Mouse (Mus musculus) liver, adult 2 months (tissue): ENCODE data around the gene Hsd17b14. TPM values are rescaled to one million over a fixed set of nuclear protein-coding genes. Genes with fewer than 3 reads are reported as not detected.
A peak's percentile ranks its signal among the peaks of the same experiment; 100 is the strongest.

ENCODE experiments used
- DNase-seq: peaks from one replicate; pipeline ENCODE4 v3.0.0-alpha.2; 2011; ENCODE audit warnings: low read depth, low spot score; ENCODE audit errors: extremely low read depth
- H3K27ac ChIP-seq: fragments of 200-500 bp; replicated peaks from 2 replicates; pipeline ENCODE4 v1.5.1; 2012; ENCODE audit warnings: low read depth, mild to moderate bottlenecking, control low read depth, inconsistent platforms, low read length; ENCODE audit not compliant: insufficient read depth
- H3K27me3 ChIP-seq: fragments of 200-500 bp; 2 replicates; pipeline ENCODE4 v1.6.1; 2012; ENCODE audit warnings: mild to moderate bottlenecking, moderate library complexity, low read length, inconsistent platforms; ENCODE audit not compliant: control insufficient read depth, insufficient read depth
- H3K36me3 ChIP-seq: fragments of 200-500 bp; 2 replicates; pipeline ENCODE4 v1.6.1; 2012; ENCODE audit warnings: low read length, inconsistent platforms; ENCODE audit not compliant: control insufficient read depth, insufficient read depth
- H3K4me1 ChIP-seq: fragments of 200-500 bp; 2 replicates; pipeline ENCODE4 v1.6.1; 2011; ENCODE audit warnings: low read length; ENCODE audit not compliant: control insufficient read depth, insufficient read depth
- H3K4me3 ChIP-seq: fragments of 200-500 bp; 2 replicates; pipeline ENCODE4 v1.5.1; 2011; ENCODE audit warnings: low read depth, mild to moderate bottlenecking, control low read depth, low read length, moderate library complexity; ENCODE audit not compliant: insufficient read depth
- H3K79me2 ChIP-seq: fragments of 200-500 bp; 2 replicates; pipeline ENCODE4 v1.6.1; 2012; ENCODE audit warnings: inconsistent platforms, mild to moderate bottlenecking, low read length, moderate library complexity; ENCODE audit not compliant: control insufficient read depth, insufficient read depth
- H3K9ac ChIP-seq: fragments of 200-500 bp; 2 replicates; pipeline ENCODE4 v1.6.1; 2012; ENCODE audit warnings: low read depth, mild to moderate bottlenecking, control low read depth, inconsistent platforms, low read length
- CTCF ChIP-seq: fragments of 200-500 bp; IDR thresholded peaks from 2 replicates; pipeline ENCODE4 v1.5.1; 2011; ENCODE audit warnings: low read depth, low read length, control low read depth
- POLR2A ChIP-seq: fragments of 200-500 bp; IDR thresholded peaks from 2 replicates; pipeline ENCODE4 v1.6.1; 2011; ENCODE audit warnings: low read length, control low read depth; ENCODE audit not compliant: insufficient read depth; ENCODE audit errors: extremely low read depth
- WGBS: fragments of 180-500 bp; shearing (Covaris S2); methylation state at CpG from one replicate; pipeline ENCODE4 v1.1.7; 2018; 5-methylcytosine and 5-hydroxymethylcytosine counted together
- polyA plus RNA-seq: library from polyadenylated mRNA; depleted of rRNA; stranded (reverse); fragments of >200 nt; gene quantifications from 2 replicates; pipeline ENCODE4 v1.2.3, GENCODE M21; 2012; rRNA removed
- total RNA-seq: library from RNA; depleted of rRNA; stranded (reverse); fragments of >200 nt; gene quantifications from 2 replicates; pipeline ENCODE4 v1.2.3, GENCODE M21; 2014; rRNA removed

The Hsd17b14 gene
- total and polyA plus RNA-seq, 2 experiments: not detected

GRCm38 (mm10) chr7:45598960-45599879 is 44.5 kb downstream of the Hsd17b14 start:
- Histone ChIP-seq H3K9ac (no peak overlapping the region), H3K27ac (no peak overlapping the region)
- 58% methylated on average over 18 of the region's 18 CpGs for WGBS

GRCm38 (mm10) chr7:45605704-45606289 is 51.1 kb downstream of the Hsd17b14 start:
- no peaks in the 10 kb centered on the region for H3K36me3 ChIP-seq
- H3K27me3 ChIP-seq: no peaks in the 10 kb centered on the region
- no peak overlapping the region for H3K4me3 ChIP-seq
- H3K27ac ChIP-seq: no peak overlapping the region
- TF ChIP-seq CTCF (no peak), POLR2A (no peak)
- peaks cover 12% of the 10 kb centered on the region for H3K4me1 ChIP-seq
- no peak overlapping the region for H3K9ac ChIP-seq
- 80% methylated on average over 9 of the region's 9 CpGs for WGBS
- no peaks in the 10 kb centered on the region for H3K79me2 ChIP-seq
- DNase-seq: no peak

More at GRCm38 (mm10) chr7:45598960-45599879, 44.5 kb downstream of the Hsd17b14 start:
- H3K36me3 ChIP-seq: no peaks in the 10 kb centered on the region
- H3K4me1 ChIP-seq: peaks cover 11% of the 10 kb centered on the region
- TF ChIP-seq POLR2A: no peak
- no peak for TF ChIP-seq CTCF
- no peaks in the 10 kb centered on the region for H3K27me3 ChIP-seq
- no peaks in the 10 kb centered on the region for H3K79me2 ChIP-seq
- H3K4me3 ChIP-seq: no peak overlapping the region
- DNase-seq: no peak

- Histone ChIP-seq H3K27me3 (no peaks in the 10 kb centered on the region), H3K4me3 (no peak overlapping the region), H3K79me2 (no peaks in the 10 kb centered on the region), H3K27ac (peak overlapping the region; percentile 31; the same call in 1 of the 2 replicates), H3K9ac (no peak overlapping the region), H3K36me3 (no peaks in the 10 kb centered on the region), H3K4me1 (peaks cover 17% of the 10 kb centered on the region)
- TF ChIP-seq POLR2A (no peak), CTCF (no peak)
- 11% methylated on average over 1 of the region's 1 CpGs for WGBS
- peak; percentile 96 for DNase-seq
These were observed 54.8 kb downstream of the Hsd17b14 start for GRCm38 (mm10) chr7:45609511-45609910.

DNA sequence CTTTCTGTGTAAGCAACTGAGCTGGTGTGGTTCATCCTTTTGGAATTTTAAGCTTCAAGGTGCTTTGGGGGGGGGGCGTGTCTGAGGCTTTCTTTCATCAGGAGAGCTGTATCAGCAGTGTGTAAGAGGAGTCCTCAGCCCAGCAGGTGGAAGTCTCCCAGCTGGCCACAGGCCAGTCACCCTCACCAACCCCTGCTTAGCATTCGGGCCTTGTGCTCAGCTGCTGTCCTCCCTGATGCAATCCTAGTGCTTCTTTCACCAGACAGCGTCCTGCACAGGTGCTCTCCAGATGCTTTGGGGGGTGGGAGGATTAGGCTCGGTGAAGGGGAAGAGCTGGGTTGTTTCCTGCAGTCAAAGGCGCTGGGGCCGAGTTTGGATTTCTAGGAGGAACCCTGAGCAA is 61.6 kb downstream of the Hsd17b14 start:
- no peaks in the 10 kb centered on the region for H3K36me3 ChIP-seq
- H3K9ac ChIP-seq: no peak overlapping the region
- no peak overlapping the region; the same call in 1 of the 2 replicates for H3K27ac ChIP-seq
- peak; percentile 84 for DNase-seq
- peaks cover 10% of the 10 kb centered on the region for H3K4me1 ChIP-seq
- no peaks in the 10 kb centered on the region for H3K79me2 ChIP-seq
- H3K4me3 ChIP-seq: no peak overlapping the region
- no peak for TF ChIP-seq POLR2A
- no peak for TF ChIP-seq CTCF
- WGBS: 34% methylated on average over 6 of the region's 6 CpGs
- no peaks in the 10 kb centered on the region for H3K27me3 ChIP-seq

DNA sequence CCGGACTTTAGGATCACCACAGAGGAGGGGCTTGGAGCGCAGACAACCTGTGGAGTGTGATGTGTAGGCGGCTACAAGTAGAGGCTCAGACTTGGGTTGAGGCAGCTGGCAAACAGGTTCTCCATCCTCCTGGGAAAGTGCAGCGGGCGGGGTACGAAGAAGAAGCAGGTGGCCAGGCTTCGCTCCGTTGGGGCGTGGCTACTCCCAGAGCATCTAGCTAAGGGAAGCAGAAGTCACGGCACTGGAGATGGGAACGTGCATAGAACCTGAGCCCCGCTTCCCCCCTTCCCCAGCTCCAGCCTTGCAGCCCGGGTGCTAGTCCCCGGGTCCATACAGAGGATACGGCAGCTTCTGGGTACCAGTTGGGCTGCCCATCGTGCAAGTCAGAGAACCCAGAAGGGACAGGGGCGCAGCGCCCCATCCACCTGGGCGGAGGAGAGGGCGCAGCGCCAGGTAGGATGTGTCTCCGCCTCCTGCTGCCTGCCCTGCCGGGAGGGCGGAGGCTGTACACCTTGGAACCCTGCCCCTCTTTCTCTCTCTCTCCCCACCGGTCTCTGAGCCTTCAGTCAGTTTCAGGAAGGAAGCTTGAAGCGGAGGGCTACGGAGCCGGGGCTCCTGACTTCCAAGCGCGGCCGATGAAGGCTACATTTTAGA is 62.5 kb downstream of the Hsd17b14 start, which contains the start of gene Fut1:
Gene Fut1, plus strand, starts transcription at position 248 of the 654 bp plus-strand sequence.
- Histone ChIP-seq H3K27ac (no peak within 1 kb of the TSS; the same call in 1 of the 2 replicates), H3K36me3 (no peaks in the 10 kb centered on the region), H3K9ac (no peak within 1 kb of the TSS), H3K79me2 (no peaks in the 10 kb centered on the region), H3K4me1 (peaks cover 10% of the 10 kb centered on the region), H3K4me3 (no peak within 1 kb of the TSS), H3K27me3 (no peaks in the 10 kb centered on the region)
- DNase-seq: no peak
- no peak for TF ChIP-seq CTCF
- TF ChIP-seq POLR2A: no peak
- WGBS: 43% methylated on average over 31 of the region's 31 CpGs

Other genes with a start within 250 kb of the Hsd17b14 start
Only the 30 nearest of the 35 such genes appear.
- not detected in 2 replicates for gene Lin7b, start 184.3 kb upstream of the Hsd17b14 start, total RNA-seq
- gene Lin7b, start 184.3 kb upstream of the Hsd17b14 start, polyA plus RNA-seq: not detected in 2 replicates
- 43.3 and 46.4 TPM in 2 replicates for gene Snrnp70, start 159.2 kb upstream of the Hsd17b14 start, total RNA-seq
- gene Snrnp70, start 159.2 kb upstream of the Hsd17b14 start, polyA plus RNA-seq: 59.2 and 101 TPM in 2 replicates
- gene Kcna7, start 149.2 kb upstream of the Hsd17b14 start, total RNA-seq: under 0.01 TPM in 1 of 2 replicates, not detected in the other
- not detected in 2 replicates for gene Kcna7, start 149.2 kb upstream of the Hsd17b14 start, polyA plus RNA-seq
- 0.13 TPM in 1 of 2 replicates, not detected in the other for gene Ntf5, start 141.2 kb upstream of the Hsd17b14 start, total RNA-seq
- gene Ntf5, start 141.2 kb upstream of the Hsd17b14 start, polyA plus RNA-seq: 0.04 TPM in 1 of 2 replicates, not detected in the other
- not detected in 2 replicates for gene Lhb, start 134.1 kb upstream of the Hsd17b14 start, total RNA-seq
- not detected in 2 replicates for gene Lhb, start 134.1 kb upstream of the Hsd17b14 start, polyA plus RNA-seq
- 1.2 TPM in 2 replicates for gene Gys1, start 120.0 kb upstream of the Hsd17b14 start, total RNA-seq
- gene Gys1, start 120.0 kb upstream of the Hsd17b14 start, polyA plus RNA-seq: 2.6 and 4.8 TPM in 2 replicates
- 8.9 and 12.3 TPM in 2 replicates for gene Ruvbl2, start 116.8 kb upstream of the Hsd17b14 start, total RNA-seq
- 18.4 and 28.8 TPM in 2 replicates for gene Ruvbl2, start 116.8 kb upstream of the Hsd17b14 start, polyA plus RNA-seq
- 3,170 and 4,966 TPM in 2 replicates for gene Ftl1, start 95.0 kb upstream of the Hsd17b14 start, total RNA-seq
- 12,947 and 13,613 TPM in 2 replicates for gene Ftl1, start 95.0 kb upstream of the Hsd17b14 start, polyA plus RNA-seq
- gene Bax, start 88.0 kb upstream of the Hsd17b14 start, total RNA-seq: 19.5 and 23.8 TPM in 2 replicates
- 49.8 and 62.0 TPM in 2 replicates for gene Bax, start 88.0 kb upstream of the Hsd17b14 start, polyA plus RNA-seq
- gene Tulp2, start 73.0 kb upstream of the Hsd17b14 start, total RNA-seq: 0.07 and 0.18 TPM in 2 replicates
- gene Tulp2, start 73.0 kb upstream of the Hsd17b14 start, polyA plus RNA-seq: 0.30 and 0.31 TPM in 2 replicates
- 1.3 and 5.7 TPM in 2 replicates for gene Gm45808, start 68.1 kb upstream of the Hsd17b14 start, total RNA-seq
- gene Gm45808, start 68.1 kb upstream of the Hsd17b14 start, polyA plus RNA-seq: 0.28 and 1.5 TPM in 2 replicates
- 73.7 and 79.3 TPM in 2 replicates for gene Dhdh, start 66.1 kb upstream of the Hsd17b14 start, total RNA-seq
- gene Dhdh, start 66.1 kb upstream of the Hsd17b14 start, polyA plus RNA-seq: 37.2 and 37.7 TPM in 2 replicates
- gene Nucb1, start 44.5 kb upstream of the Hsd17b14 start, total RNA-seq: 68.1 and 84.8 TPM in 2 replicates
- 307 and 310 TPM in 2 replicates for gene Nucb1, start 44.5 kb upstream of the Hsd17b14 start, polyA plus RNA-seq
- gene Ppp1r15a, start 28.6 kb upstream of the Hsd17b14 start, total RNA-seq: 4.3 and 4.4 TPM in 2 replicates
- 10.8 and 14.9 TPM in 2 replicates for gene Ppp1r15a, start 28.6 kb upstream of the Hsd17b14 start, polyA plus RNA-seq
- gene Plekha4, start 28.6 kb upstream of the Hsd17b14 start, total RNA-seq: 0.55 and 0.60 TPM in 2 replicates
- gene Plekha4, start 28.6 kb upstream of the Hsd17b14 start, polyA plus RNA-seq: 1.00 and 1.8 TPM in 2 replicates
- 14.7 and 18.1 TPM in 2 replicates for gene Bcat2, start 15.3 kb downstream of the Hsd17b14 start, total RNA-seq
- gene Bcat2, start 15.3 kb downstream of the Hsd17b14 start, polyA plus RNA-seq: 41.0 and 54.5 TPM in 2 replicates
- gene Fgf21, start 60.6 kb downstream of the Hsd17b14 start, total RNA-seq: 0.94 and 1.0 TPM in 2 replicates
- gene Fgf21, start 60.6 kb downstream of the Hsd17b14 start, polyA plus RNA-seq: 3.7 and 4.3 TPM in 2 replicates
- gene Fut1, start 62.4 kb downstream of the Hsd17b14 start, total RNA-seq: not detected in 2 replicates
- 0.15 and 0.21 TPM in 2 replicates for gene Fut1, start 62.4 kb downstream of the Hsd17b14 start, polyA plus RNA-seq
- gene Izumo1, start 66.9 kb downstream of the Hsd17b14 start, total RNA-seq: 0.09 TPM in 1 of 2 replicates, not detected in the other
- gene Izumo1, start 66.9 kb downstream of the Hsd17b14 start, polyA plus RNA-seq: 0.04 and 0.13 TPM in 2 replicates
- gene Rasip1, start 72.6 kb downstream of the Hsd17b14 start, total RNA-seq: 2.3 and 4.3 TPM in 2 replicates
- 3.6 and 5.1 TPM in 2 replicates for gene Rasip1, start 72.6 kb downstream of the Hsd17b14 start, polyA plus RNA-seq
- 0.07 and 0.09 TPM in 2 replicates for gene Mamstr, start 85.1 kb downstream of the Hsd17b14 start, total RNA-seq
- gene Mamstr, start 85.1 kb downstream of the Hsd17b14 start, polyA plus RNA-seq: 0.10 and 0.19 TPM in 2 replicates
- gene Fut2, start 111.5 kb downstream of the Hsd17b14 start, total RNA-seq: 0.18 TPM in 1 of 2 replicates, not detected in the other
- 0.05 and 0.14 TPM in 2 replicates for gene Fut2, start 111.5 kb downstream of the Hsd17b14 start, polyA plus RNA-seq
- gene Ntn5, start 129.1 kb downstream of the Hsd17b14 start, total RNA-seq: not detected in 2 replicates
- gene Ntn5, start 129.1 kb downstream of the Hsd17b14 start, polyA plus RNA-seq: not detected in 2 replicates
- gene Sec1, start 139.5 kb downstream of the Hsd17b14 start, total RNA-seq: not detected in 2 replicates
- gene Sec1, start 139.5 kb downstream of the Hsd17b14 start, polyA plus RNA-seq: not detected in 2 replicates
- gene Car11, start 144.9 kb downstream of the Hsd17b14 start, total RNA-seq: 0.09 and 0.13 TPM in 2 replicates
- gene Car11, start 144.9 kb downstream of the Hsd17b14 start, polyA plus RNA-seq: 0.59 and 1.6 TPM in 2 replicates
- gene Dbp, start 150.2 kb downstream of the Hsd17b14 start, total RNA-seq: 93.0 and 110 TPM in 2 replicates
- gene Dbp, start 150.2 kb downstream of the Hsd17b14 start, polyA plus RNA-seq: 8.6 and 17.0 TPM in 2 replicates
- gene Rpl18, start 160.6 kb downstream of the Hsd17b14 start, total RNA-seq: 436 and 542 TPM in 2 replicates
- gene Rpl18, start 160.6 kb downstream of the Hsd17b14 start, polyA plus RNA-seq: 366 and 534 TPM in 2 replicates
- 13.4 and 15.2 TPM in 2 replicates for gene Sphk2, start 163.1 kb downstream of the Hsd17b14 start, total RNA-seq
- gene Sphk2, start 163.1 kb downstream of the Hsd17b14 start, polyA plus RNA-seq: 62.9 and 80.1 TPM in 2 replicates
- gene Fam83e, start 166.3 kb downstream of the Hsd17b14 start, total RNA-seq: 0.18 TPM in 1 of 2 replicates, not detected in the other
- 0.05 and 0.10 TPM in 2 replicates for gene Fam83e, start 166.3 kb downstream of the Hsd17b14 start, polyA plus RNA-seq
- not detected in 2 replicates for gene Spaca4, start 170.9 kb downstream of the Hsd17b14 start, total RNA-seq
- not detected in 2 replicates for gene Spaca4, start 170.9 kb downstream of the Hsd17b14 start, polyA plus RNA-seq